Mouse (Mus musculus): ENCODE measurements around the gene Tex37. TPM values are rescaled to one million over a fixed set of nuclear protein-coding genes. Genes with fewer than 3 reads are reported as not detected.
A peak's percentile ranks its signal among the peaks of the same experiment; 100 is the strongest.

The Tex37 gene
- polyA plus RNA-seq, 1 experiment from 2014 or later: not detected

DNA sequence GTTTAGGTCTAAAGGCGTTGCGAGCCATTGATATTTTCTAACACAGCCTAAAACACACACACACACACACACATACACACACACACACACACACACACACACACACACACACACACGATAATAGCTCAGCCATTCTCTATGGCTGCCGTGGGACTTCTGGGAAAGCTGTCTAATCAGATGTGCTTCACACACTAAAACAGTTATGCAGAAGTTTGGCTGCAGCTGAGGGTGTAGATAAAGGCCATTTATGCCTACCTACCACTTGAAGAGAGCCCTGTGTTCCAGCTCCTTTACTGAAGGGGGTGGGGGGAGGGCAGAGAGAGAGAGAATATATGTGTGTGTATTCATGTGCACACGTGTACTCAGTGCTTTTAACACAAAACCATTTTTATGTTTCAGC lies 15.0 kb downstream of the Tex37 start:
- 74% methylated on average over 5 of the region's 5 CpGs for WGBS
- Histone ChIP-seq H3K9ac (replicated peaks; ENCODE audit: low read depth, low read length) (no peak overlapping the region), H3K4me3 (ENCODE audit: low read depth, low read length) (no peak overlapping the region), H3K27me3 (ENCODE audit: control insufficient read depth, insufficient read depth, low read length) (no peaks in the 10 kb centered on the region), H3K27ac (ENCODE audit: low read depth, low read length) (no peak overlapping the region), H3K4me2 (ENCODE audit: low read depth, low read length) (no peak overlapping the region), H3K36me3 (ENCODE audit: control insufficient read depth, insufficient read depth, low read length) (peaks cover 9% of the 10 kb centered on the region; the same call in 1 of the 2 replicates), H3K4me1 (ENCODE audit: control insufficient read depth, insufficient read depth, low read length) (0 out of 2 replicates have a peak, but pooled peaks cover 7% of the 10 kb centered on the region), H3K9me3 (ENCODE audit: control insufficient read depth, low read length) (no peaks in the 10 kb centered on the region)
- ATAC-seq (ENCODE audit: low read depth): no peak

DNA sequence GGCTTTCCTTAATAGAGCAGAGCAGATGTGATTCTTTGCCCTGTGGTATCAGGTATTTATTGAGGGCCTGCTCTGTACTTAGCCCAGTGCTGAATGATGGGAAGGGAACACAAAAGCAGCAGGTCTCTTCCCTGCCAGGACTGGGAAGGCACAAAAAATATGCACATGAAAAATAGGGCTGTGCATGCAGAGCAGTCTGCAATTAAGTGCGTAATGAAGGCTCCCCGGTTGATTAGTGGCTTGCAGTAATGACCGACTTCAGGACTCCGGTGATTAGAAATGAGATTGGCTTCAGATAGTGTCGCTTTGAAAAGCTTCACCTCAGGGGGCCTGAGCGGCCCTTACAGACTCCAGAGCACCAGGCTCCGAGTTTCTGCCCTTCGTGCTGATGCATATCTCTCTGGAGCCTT lies 19.1 kb downstream of the Tex37 start:
- ATAC-seq (ENCODE audit: low read depth): peak; percentile 53; the same call in 1 of the 2 replicates
- Histone ChIP-seq H3K27me3 (ENCODE audit: control insufficient read depth, insufficient read depth, low read length) (no peaks in the 10 kb centered on the region), H3K27ac (ENCODE audit: low read depth, low read length) (no peak overlapping the region; the same call in 1 of the 2 replicates), H3K9ac (replicated peaks; ENCODE audit: low read depth, low read length) (no peak overlapping the region), H3K9me3 (ENCODE audit: control insufficient read depth, low read length) (no peaks in the 10 kb centered on the region), H3K4me3 (ENCODE audit: low read depth, low read length) (no peak overlapping the region), H3K36me3 (ENCODE audit: control insufficient read depth, insufficient read depth, low read length) (peaks cover 11% of the 10 kb centered on the region), H3K4me1 (ENCODE audit: control insufficient read depth, insufficient read depth, low read length) (0 out of 2 replicates have a peak, but pooled peaks cover 7% of the 10 kb centered on the region), H3K4me2 (ENCODE audit: low read depth, low read length) (no peak overlapping the region)
- WGBS: 11% methylated on average over 8 of the region's 8 CpGs

DNA sequence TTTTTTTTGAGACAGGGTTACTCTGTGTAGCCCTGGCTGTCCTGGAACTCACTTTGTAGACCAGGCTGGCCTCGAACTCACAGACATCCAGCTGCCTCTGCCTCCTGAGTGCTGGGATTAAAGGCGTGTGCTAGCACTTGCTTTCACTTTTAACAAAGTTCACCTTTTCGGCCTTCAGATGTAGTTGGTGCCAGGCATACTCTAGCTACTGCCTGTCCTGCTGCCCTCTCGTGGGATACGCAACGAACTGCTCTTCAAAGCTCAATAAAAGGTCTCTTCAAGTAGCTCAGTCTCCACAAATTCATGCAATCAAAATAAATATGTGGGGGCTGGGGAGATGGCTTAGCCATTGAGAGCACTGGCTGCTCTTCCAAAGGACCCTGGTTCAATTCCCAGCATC lies 20.6 kb downstream of the Tex37 start:
- Histone ChIP-seq H3K4me3 (ENCODE audit: low read depth, low read length) (no peak overlapping the region), H3K4me1 (ENCODE audit: control insufficient read depth, insufficient read depth, low read length) (0 out of 2 replicates have a peak, but pooled peaks cover 7% of the 10 kb centered on the region), H3K27ac (ENCODE audit: low read depth, low read length) (no peak overlapping the region), H3K9me3 (ENCODE audit: control insufficient read depth, low read length) (no peaks in the 10 kb centered on the region), H3K36me3 (ENCODE audit: control insufficient read depth, insufficient read depth, low read length) (peaks cover 12% of the 10 kb centered on the region), H3K4me2 (ENCODE audit: low read depth, low read length) (no peak overlapping the region), H3K9ac (replicated peaks; ENCODE audit: low read depth, low read length) (no peak overlapping the region), H3K27me3 (ENCODE audit: control insufficient read depth, insufficient read depth, low read length) (no peaks in the 10 kb centered on the region)
- WGBS: 83% methylated on average over 6 of the region's 6 CpGs
- ATAC-seq (ENCODE audit: low read depth): no peak

DNA sequence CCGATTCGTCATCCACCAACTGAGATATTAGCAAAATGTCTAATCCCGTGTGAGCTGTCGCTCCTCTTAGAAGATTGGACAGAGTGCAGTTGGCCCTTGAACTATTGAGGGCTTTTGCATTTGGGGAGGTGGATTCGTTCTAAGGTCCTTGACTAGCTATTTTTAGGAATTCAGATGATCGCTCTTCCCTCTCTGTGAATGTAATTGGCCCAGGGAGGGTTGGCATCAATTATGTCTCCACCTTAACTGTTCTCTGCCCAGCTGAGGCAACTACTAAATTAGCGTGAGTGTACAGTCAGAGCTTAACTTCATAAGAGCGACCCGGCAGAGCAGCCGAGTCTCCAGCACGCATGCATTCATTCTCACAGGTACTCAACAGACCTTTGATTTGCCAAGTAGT lies 30.7 kb downstream of the Tex37 start:
- Histone ChIP-seq H3K9me3 (ENCODE audit: control insufficient read depth, low read length) (no peaks in the 10 kb centered on the region), H3K4me1 (ENCODE audit: control insufficient read depth, insufficient read depth, low read length) (no peaks in the 10 kb centered on the region), H3K4me3 (ENCODE audit: low read depth, low read length) (no peak overlapping the region), H3K9ac (replicated peaks; ENCODE audit: low read depth, low read length) (no peak overlapping the region), H3K4me2 (ENCODE audit: low read depth, low read length) (no peak overlapping the region), H3K27me3 (ENCODE audit: control insufficient read depth, insufficient read depth, low read length) (no peaks in the 10 kb centered on the region), H3K36me3 (ENCODE audit: control insufficient read depth, insufficient read depth, low read length) (peaks cover 41% of the 10 kb centered on the region), H3K27ac (ENCODE audit: low read depth, low read length) (no peak overlapping the region)
- no peak for ATAC-seq (ENCODE audit: low read depth)
- WGBS: 87% methylated on average over 11 of the region's 11 CpGs

DNA sequence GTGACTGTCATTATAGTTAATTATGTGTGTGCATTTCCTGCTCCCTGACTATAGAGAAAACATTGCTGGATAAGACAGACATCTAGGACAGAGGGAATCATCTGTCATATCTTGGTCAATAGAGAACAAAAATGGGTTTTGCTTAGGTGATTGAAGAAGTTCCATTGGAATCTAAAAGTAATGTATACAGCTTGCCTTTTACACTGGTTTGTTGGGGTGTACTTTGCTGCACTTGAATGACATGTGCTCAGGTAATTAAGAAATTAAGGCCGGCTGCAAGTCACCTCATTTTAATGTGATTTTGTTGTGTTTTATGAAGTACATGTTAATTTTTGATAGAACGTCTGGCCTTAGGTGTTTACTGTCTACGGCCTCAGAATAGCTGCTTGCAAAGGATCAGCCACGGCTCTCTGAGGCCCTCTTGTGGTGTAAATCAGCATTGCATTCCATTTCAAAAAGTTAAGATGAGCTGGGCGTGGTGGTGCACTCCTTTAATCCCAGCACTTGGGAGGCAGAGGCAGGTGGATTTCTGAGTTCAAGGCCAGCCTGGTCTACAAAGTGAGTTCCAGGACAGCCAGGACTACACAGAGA lies 37.9 kb downstream of the Tex37 start:
- 11% methylated on average over 5 of the region's 5 CpGs for WGBS
- no peak overlapping the region for H3K27ac ChIP-seq (ENCODE audit: low read depth, low read length)

DNA sequence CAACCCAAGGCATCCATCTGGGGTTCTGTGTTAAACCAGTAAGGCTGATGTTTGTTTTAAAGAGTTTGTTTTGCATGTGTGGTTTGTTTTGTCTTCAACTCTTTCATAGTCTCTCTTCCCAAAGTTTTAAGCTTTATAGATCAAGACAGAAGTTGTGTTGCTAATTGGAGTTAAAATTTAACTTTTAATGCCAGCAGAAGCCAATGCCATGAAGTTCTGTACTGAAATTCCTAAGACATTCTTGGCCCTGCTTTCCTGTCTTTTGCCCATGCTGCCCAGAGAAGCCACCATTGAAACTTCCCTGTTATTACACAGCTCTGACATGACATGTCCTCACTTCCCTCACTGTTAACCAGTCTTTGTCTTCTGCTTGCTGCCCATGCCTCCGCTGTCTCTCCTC lies 43.7 kb downstream of the Tex37 start:
- 100% methylated on average over 1 of the region's 1 CpGs for WGBS
- Histone ChIP-seq H3K4me2 (ENCODE audit: low read depth, low read length) (no peak overlapping the region), H3K4me3 (ENCODE audit: low read depth, low read length) (no peak overlapping the region), H3K9me3 (ENCODE audit: control insufficient read depth, low read length) (no peaks in the 10 kb centered on the region), H3K36me3 (ENCODE audit: control insufficient read depth, insufficient read depth, low read length) (no peaks in the 10 kb centered on the region), H3K27ac (ENCODE audit: low read depth, low read length) (no peak overlapping the region), H3K27me3 (ENCODE audit: control insufficient read depth, insufficient read depth, low read length) (no peaks in the 10 kb centered on the region), H3K9ac (replicated peaks; ENCODE audit: low read depth, low read length) (no peak overlapping the region), H3K4me1 (ENCODE audit: control insufficient read depth, insufficient read depth, low read length) (peaks cover 5% of the 10 kb centered on the region; the same call in 1 of the 2 replicates)
- no peak for ATAC-seq (ENCODE audit: low read depth)

More for the DNA sequence above, 37.9 kb downstream of the Tex37 start:
- Histone ChIP-seq H3K9ac (replicated peaks; ENCODE audit: low read depth, low read length) (no peak overlapping the region), H3K4me2 (ENCODE audit: low read depth, low read length) (no peak overlapping the region), H3K36me3 (ENCODE audit: control insufficient read depth, insufficient read depth, low read length) (peaks cover 6% of the 10 kb centered on the region; the same call in 1 of the 2 replicates), H3K4me1 (ENCODE audit: control insufficient read depth, insufficient read depth, low read length) (no peaks in the 10 kb centered on the region), H3K4me3 (ENCODE audit: low read depth, low read length) (no peak overlapping the region), H3K27me3 (ENCODE audit: control insufficient read depth, insufficient read depth, low read length) (no peaks in the 10 kb centered on the region), H3K9me3 (ENCODE audit: control insufficient read depth, low read length) (no peaks in the 10 kb centered on the region)
- ATAC-seq (ENCODE audit: low read depth): peak; percentile 69; the same call in 1 of the 2 replicates

DNA sequence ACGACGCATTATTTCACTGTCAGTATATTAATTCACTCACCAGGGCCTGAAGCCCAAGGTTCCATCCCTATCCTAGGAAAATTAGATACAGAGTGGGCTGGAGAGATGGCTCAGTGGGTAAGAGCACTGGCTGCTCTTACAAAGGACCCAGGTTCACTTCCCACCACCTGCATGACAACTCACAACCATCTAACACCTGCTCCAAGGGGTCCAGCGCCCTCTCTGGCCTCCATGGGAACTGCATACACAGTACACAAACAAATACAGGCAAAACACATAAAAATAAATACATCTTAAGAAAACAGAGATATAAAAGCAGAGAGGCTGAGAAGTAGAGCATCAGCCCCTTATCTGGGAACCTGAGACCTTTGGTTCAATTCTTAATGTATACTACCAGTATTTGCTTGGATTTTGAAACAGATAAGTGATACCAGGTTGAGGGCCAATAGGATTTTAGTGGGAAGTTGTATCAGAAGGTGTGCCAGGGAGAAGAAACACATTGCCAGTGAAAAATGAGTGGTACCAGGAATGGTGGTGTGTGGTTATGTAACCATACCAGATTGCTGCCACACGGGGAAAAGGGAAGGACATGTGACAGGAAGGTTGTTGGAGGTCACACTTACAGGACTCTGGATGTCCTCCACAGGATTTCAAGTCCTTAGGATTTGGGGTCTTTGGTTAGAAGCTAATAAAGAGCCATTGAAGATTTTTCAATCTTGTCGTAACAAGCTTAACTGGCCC lies 44.5 kb downstream of the Tex37 start:
- no peak for ATAC-seq (ENCODE audit: low read depth)
- Histone ChIP-seq H3K4me1 (ENCODE audit: control insufficient read depth, insufficient read depth, low read length) (peaks cover 5% of the 10 kb centered on the region; the same call in 1 of the 2 replicates), H3K27ac (ENCODE audit: low read depth, low read length) (no peak overlapping the region), H3K4me2 (ENCODE audit: low read depth, low read length) (no peak overlapping the region), H3K27me3 (ENCODE audit: control insufficient read depth, insufficient read depth, low read length) (no peaks in the 10 kb centered on the region), H3K9ac (replicated peaks; ENCODE audit: low read depth, low read length) (no peak overlapping the region), H3K4me3 (ENCODE audit: low read depth, low read length) (no peak overlapping the region), H3K36me3 (ENCODE audit: control insufficient read depth, insufficient read depth, low read length) (no peaks in the 10 kb centered on the region), H3K9me3 (ENCODE audit: control insufficient read depth, low read length) (no peaks in the 10 kb centered on the region)
- 78% methylated on average over 5 of the region's 5 CpGs for WGBS

DNA sequence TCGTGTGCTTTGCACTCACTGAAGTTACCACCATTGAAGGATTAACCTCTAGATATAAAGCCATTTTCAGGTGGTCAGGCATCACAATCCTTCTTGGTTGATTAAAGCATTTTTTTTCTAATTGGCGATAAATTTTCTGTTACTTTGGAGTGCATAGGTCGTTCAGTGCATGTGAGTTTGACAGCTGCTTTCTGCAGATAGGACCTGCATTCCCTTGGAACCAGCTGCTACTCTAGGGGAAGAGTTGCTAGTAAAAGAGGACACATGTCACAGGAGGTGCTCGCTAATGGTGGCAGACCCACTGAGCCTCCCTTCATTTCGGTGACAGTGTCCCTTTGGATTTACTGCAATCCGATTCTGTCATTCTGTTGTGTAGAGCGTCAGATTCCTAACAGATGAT lies 46.2 kb downstream of the Tex37 start:
- H3K4me1 ChIP-seq (ENCODE audit: control insufficient read depth, insufficient read depth, low read length): peaks cover 5% of the 10 kb centered on the region; the same call in 1 of the 2 replicates
- no peaks in the 10 kb centered on the region for H3K9me3 ChIP-seq (ENCODE audit: control insufficient read depth, low read length)
- H3K27me3 ChIP-seq (ENCODE audit: control insufficient read depth, insufficient read depth, low read length): no peaks in the 10 kb centered on the region
- H3K4me3 ChIP-seq (ENCODE audit: low read depth, low read length): no peak overlapping the region
- no peak for ATAC-seq (ENCODE audit: low read depth)
- no peak overlapping the region for H3K27ac ChIP-seq (ENCODE audit: low read depth, low read length)
- no peak overlapping the region for H3K9ac ChIP-seq (replicated peaks; ENCODE audit: low read depth, low read length)
- H3K36me3 ChIP-seq (ENCODE audit: control insufficient read depth, insufficient read depth, low read length): no peaks in the 10 kb centered on the region
- WGBS: 69% methylated on average over 7 of the region's 7 CpGs
- no peak overlapping the region for H3K4me2 ChIP-seq (ENCODE audit: low read depth, low read length)

DNA sequence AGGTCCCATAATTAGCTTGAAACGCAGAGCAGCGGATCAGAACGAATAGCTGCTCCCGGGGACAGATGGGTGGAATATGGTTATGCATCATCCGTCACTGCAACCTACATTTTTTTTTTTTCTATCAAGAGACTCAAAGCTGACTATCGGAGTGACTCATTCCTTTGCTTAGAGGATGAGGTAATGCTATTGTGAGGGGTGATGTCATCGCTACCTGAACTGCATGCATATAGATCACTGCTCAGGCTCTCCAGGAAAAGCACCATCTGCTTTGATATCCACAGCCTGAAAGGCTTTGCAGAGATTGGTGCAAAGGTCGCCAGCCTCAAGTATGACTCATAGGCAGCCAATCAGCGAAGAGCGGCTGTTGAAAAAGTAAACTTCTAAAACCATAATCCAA lies 46.6 kb downstream of the Tex37 start:
- Histone ChIP-seq H3K27ac (ENCODE audit: low read depth, low read length) (peak overlapping the region; percentile 8; the same call in 1 of the 2 replicates), H3K4me2 (ENCODE audit: low read depth, low read length) (no peak overlapping the region), H3K9ac (replicated peaks; ENCODE audit: low read depth, low read length) (no peak overlapping the region), H3K4me3 (ENCODE audit: low read depth, low read length) (no peak overlapping the region), H3K27me3 (ENCODE audit: control insufficient read depth, insufficient read depth, low read length) (no peaks in the 10 kb centered on the region), H3K9me3 (ENCODE audit: control insufficient read depth, low read length) (no peaks in the 10 kb centered on the region), H3K4me1 (ENCODE audit: control insufficient read depth, insufficient read depth, low read length) (peaks cover 5% of the 10 kb centered on the region; the same call in 1 of the 2 replicates), H3K36me3 (ENCODE audit: control insufficient read depth, insufficient read depth, low read length) (no peaks in the 10 kb centered on the region)
- ATAC-seq (ENCODE audit: low read depth): peak; percentile 83
- 54% methylated on average over 10 of the region's 10 CpGs for WGBS
